Mouse (Mus musculus): ENCODE data around the gene Nacc2.

DNA sequence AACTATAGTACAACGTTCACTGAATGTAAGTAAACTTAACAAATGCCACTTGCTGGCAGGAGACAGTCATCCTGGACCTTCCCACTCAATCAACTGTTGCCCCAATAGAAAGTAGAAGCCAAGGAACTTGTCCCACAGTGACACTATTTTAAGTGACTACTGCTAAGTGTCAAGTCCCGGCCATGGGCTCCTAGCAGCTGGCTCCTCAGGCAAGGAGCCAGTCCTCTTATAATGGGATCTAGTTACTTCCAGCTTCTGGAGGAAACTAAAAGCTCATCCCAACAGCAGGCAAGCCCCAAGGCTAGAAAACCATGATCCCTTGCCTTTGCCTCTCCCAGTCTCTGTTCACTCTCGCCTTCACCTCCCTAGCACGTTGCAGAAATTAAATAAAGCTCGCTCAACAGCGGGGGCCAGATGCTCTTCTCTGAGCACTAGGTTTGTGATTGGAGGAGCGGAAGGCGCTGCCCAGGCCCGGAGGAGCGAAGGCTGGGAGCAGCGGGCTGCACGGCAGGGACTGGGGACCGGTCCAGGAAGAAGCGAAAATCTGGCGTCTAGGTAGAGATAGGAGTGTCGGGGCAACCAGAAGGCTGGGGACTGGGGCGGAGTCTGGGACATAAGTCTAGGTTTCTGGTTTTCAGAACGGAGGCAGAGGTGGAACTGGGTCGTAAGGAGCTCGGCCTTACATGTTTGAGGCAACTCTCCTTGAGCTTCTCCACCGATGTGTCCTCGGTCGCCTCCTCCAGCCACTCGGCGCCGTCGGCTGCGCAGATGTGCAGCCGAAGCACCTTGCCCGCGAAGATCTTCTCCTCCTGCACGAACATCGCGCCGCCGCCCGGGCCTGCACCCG is 102.1 kb downstream of the Nacc2 start:
- no peak for TF ChIP-seq CTCF (IDR thresholded peaks at IDR 0.05; ENCODE audit: low read depth)
- TF ChIP-seq EP300 (IDR thresholded peaks at IDR 0.05; ENCODE audit: low read depth) = no peak
